Mouse (Mus musculus) liver, embryonic 14.5 days (tissue): ENCODE measurements around the gene Olfr1497. TPM values are rescaled to one million over a fixed set of nuclear protein-coding genes. Genes with fewer than 3 reads are reported as not detected.

Experiments used
- ATAC-seq: fragments of 200-750 bp; cut with Nextera tagmentation; 2 replicates; pipeline ENCODE4 v1.8.0; 2017; ENCODE audit warnings: moderate number of reproducible peaks, mild to moderate bottlenecking, moderate library complexity; ENCODE audit not compliant: insufficient read depth
- DNase-seq, 3 experiments: peaks; one replicate each; pipeline ENCODE4 v3.0.0-alpha.2; 2012 to 2013; ENCODE audit warnings: low read depth in 3 of 3, low spot score in 3 of 3
- H3K27ac ChIP-seq: fragments of 300-500 bp; sonication (generic); 2 replicates; pipeline ENCODE4 v1.5.1; 2014; ENCODE audit warnings: moderate library complexity, mild to moderate bottlenecking, control low read depth, inconsistent platforms
- H3K27me3 ChIP-seq: fragments of 300-500 bp; sonication (generic); 2 replicates; pipeline ENCODE4 v1.6.1; 2014; ENCODE audit warnings: mild to moderate bottlenecking, low read length, moderate library complexity; ENCODE audit not compliant: control insufficient read depth, insufficient read depth
- H3K36me3 ChIP-seq: fragments of 300-500 bp; sonication (generic); replicated peaks from 2 replicates; pipeline ENCODE4 v1.6.1; 2014; ENCODE audit warnings: low read depth; ENCODE audit not compliant: control insufficient read depth, insufficient read depth
- H3K4me1 ChIP-seq, 2 experiments: fragments of 200-500 bp in 1 of 2; fragments of 300-500 bp in 1 of 2; sonication (generic) in 1 of 2; replicated peaks; 2 replicates each; pipeline ENCODE4 v1.6.1; 2012 to 2014; ENCODE audit warnings: antibody characterized with exemption in 1 of 2, inconsistent platforms in 1 of 2, low read length in 1 of 2; ENCODE audit not compliant: control insufficient read depth in 2 of 2, insufficient read depth in 2 of 2
- H3K4me2 ChIP-seq: fragments of 300-500 bp; sonication (generic); 2 replicates; pipeline ENCODE4 v1.6.1; 2014; ENCODE audit warnings: low read depth, mild to moderate bottlenecking, control low read depth, moderate library complexity
- H3K4me3 ChIP-seq, 2 experiments: fragments of 200-500 bp in 1 of 2; fragments of 300-500 bp in 1 of 2; sonication (generic) in 1 of 2; 2 replicates each; pipeline ENCODE4 v1.5.1; 2012 to 2014; ENCODE audit warnings: low read depth in 2 of 2, low read length in 2 of 2, mild to moderate bottlenecking in 2 of 2, control low read depth in 1 of 2, inconsistent platforms in 1 of 2, moderate library complexity in 1 of 2; ENCODE audit not compliant: insufficient read depth in 1 of 2
- H3K9ac ChIP-seq: fragments of 300-500 bp; sonication (generic); replicated peaks from 2 replicates; pipeline ENCODE4 v1.6.1; 2014; ENCODE audit warnings: mild to moderate bottlenecking, control low read depth, moderate library complexity
- H3K9me3 ChIP-seq: fragments of 300-500 bp; sonication (generic); 2 replicates; pipeline ENCODE4 v1.6.1; 2016; ENCODE audit warnings: low read length, mixed read lengths; ENCODE audit not compliant: control insufficient read depth
- CTCF ChIP-seq: IDR thresholded peaks from 2 replicates; pipeline ENCODE4 v1.5.1; 2016; ENCODE audit warnings: antibody characterized with exemption, low read depth, control low read depth
- EP300 ChIP-seq: IDR thresholded peaks from 2 replicates; pipeline ENCODE4 v1.6.1; 2016; ENCODE audit warnings: antibody characterized with exemption, low read depth
- WGBS: fragments of 180-500 bp; shearing (Covaris S2); extraction: QIAGEN DNeasy Blood & Tissue Kit; methylation state at CpG from one replicate; pipeline ENCODE4 v1.1.7; 2014; ENCODE audit not compliant: insufficient replicate concordance; 5-methylcytosine and 5-hydroxymethylcytosine counted together
- polyA plus RNA-seq, 2 experiments: library from polyadenylated mRNA; depleted of rRNA in 1 of 2; stranded (reverse) in 1 of 2; unstranded in 1 of 2; fragments of >200 nt; fragmentation: Nextera tagmentation in 1 of 2; extraction: Ambion mirVana in 1 of 2; gene quantifications; 2 replicates each; pipeline versions ENCODE4 v1.2.1 to v1.2.3; 2012 to 2014

The Olfr1497 gene
- polyA plus RNA-seq (2012; rRNA removed) (not detected in 2 replicates), polyA plus RNA-seq (2014; fragmentation: Nextera tagmentation; extraction: Ambion mirVana) (not detected in 2 replicates)

- Histone ChIP-seq H3K27ac (no peak within 1 kb of the TSS), H3K4me2 (no peak within 1 kb of the TSS), H3K9ac (no peak within 1 kb of the TSS), H3K4me1 (no peaks in the 10 kb centered on the region), H3K9me3 (no peaks in the 10 kb centered on the region), H3K27me3 (no peaks in the 10 kb centered on the region), H3K36me3 (no peaks in the 10 kb centered on the region), H3K4me3 (no peak within 1 kb of the TSS)
- ATAC-seq (no peak), DNase-seq (no peak)
- no peak for TF ChIP-seq EP300
- TF ChIP-seq CTCF: no peak
These were observed at the start of gene Olfr1497 for GRCm38 (mm10) chr19:13798102-13798501. Gene Olfr1497 (minus strand): TSS chr19:13798202.

- TF ChIP-seq CTCF: no peak
- TF ChIP-seq EP300: no peak
- Histone ChIP-seq H3K27ac (no peak within 1 kb of the TSS), H3K27me3 (no peaks in the 10 kb centered on the region), H3K36me3 (no peaks in the 10 kb centered on the region), H3K9ac (no peak within 1 kb of the TSS), H3K9me3 (no peaks in the 10 kb centered on the region), H3K4me1 (no peaks in the 10 kb centered on the region), H3K4me2 (no peak within 1 kb of the TSS), H3K4me3 (no peak within 1 kb of the TSS)
- DNase-seq: no peak
- ATAC-seq: no peak
These were observed 32.4 kb upstream of the Olfr1497 start, which contains the start of gene Olfr1500 for GRCm38 (mm10) chr19:13830388-13830787. Gene Olfr1500 (minus strand): TSS chr19:13830488.

GRCm38 (mm10) chr19:13828447-13828846 is 30.4 kb upstream of the Olfr1497 start:
- Histone ChIP-seq H3K27ac (no peak overlapping the region), H3K4me1 (no peaks in the 10 kb centered on the region), H3K27me3 (no peaks in the 10 kb centered on the region), H3K9me3 (no peaks in the 10 kb centered on the region), H3K36me3 (no peaks in the 10 kb centered on the region), H3K9ac (no peak overlapping the region), H3K4me2 (no peak overlapping the region), H3K4me3 (no peak overlapping the region)
- no peak for TF ChIP-seq EP300
- TF ChIP-seq CTCF: no peak
- ATAC-seq (no peak), DNase-seq (no peak)
- 60% methylated on average over 3 of the region's 3 CpGs for WGBS

- WGBS: 20% methylated on average over 5 of the region's 5 CpGs
- TF ChIP-seq EP300 (no peak), CTCF (no peak)
- H3K9ac ChIP-seq: no peak overlapping the region
These were observed 22.8 kb upstream of the Olfr1497 start for GRCm38 (mm10) chr19:13820847-13821246.

GRCm38 (mm10) chr19:13819347-13819746 is 21.3 kb upstream of the Olfr1497 start, which contains the start of gene Olfr1499:
Gene Olfr1499 (minus strand): TSS chr19:13819447.
- TF ChIP-seq EP300 (no peak), CTCF (no peak)
- no peak within 1 kb of the TSS for H3K4me2 ChIP-seq
- no peaks in the 10 kb centered on the region for H3K27me3 ChIP-seq
- no peak within 1 kb of the TSS for H3K9ac ChIP-seq
- no peak within 1 kb of the TSS for H3K27ac ChIP-seq
- DNase-seq: no peak
- no peaks in the 10 kb centered on the region for H3K36me3 ChIP-seq
- H3K9me3 ChIP-seq: no peaks in the 10 kb centered on the region
- no peaks in the 10 kb centered on the region for H3K4me1 ChIP-seq
- no peak for ATAC-seq
- no peak within 1 kb of the TSS for H3K4me3 ChIP-seq

More at GRCm38 (mm10) chr19:13820847-13821246, 22.8 kb upstream of the Olfr1497 start:
- no peak overlapping the region for H3K4me2 ChIP-seq
- H3K4me1 ChIP-seq: no peaks in the 10 kb centered on the region
- no peak overlapping the region for H3K4me3 ChIP-seq
- ATAC-seq (no peak), DNase-seq (no peak)
- no peaks in the 10 kb centered on the region for H3K27me3 ChIP-seq
- H3K9me3 ChIP-seq: no peaks in the 10 kb centered on the region
- no peak overlapping the region for H3K27ac ChIP-seq
- H3K36me3 ChIP-seq: no peaks in the 10 kb centered on the region

GRCm38 (mm10) chr19:13818827-13819226 is 20.8 kb upstream of the Olfr1497 start:
- no peak overlapping the region for H3K9ac ChIP-seq
- H3K4me1 ChIP-seq: no peaks in the 10 kb centered on the region
- no peak overlapping the region for H3K4me2 ChIP-seq
- TF ChIP-seq CTCF (peak; percentile 14; the same call in 1 of the 2 replicates), EP300 (no peak)
- WGBS: 24% methylated on average over 5 of the region's 5 CpGs
- ATAC-seq (no peak), DNase-seq (no peak)
- H3K4me3 ChIP-seq: no peak overlapping the region
- no peaks in the 10 kb centered on the region for H3K36me3 ChIP-seq
- H3K27me3 ChIP-seq: no peaks in the 10 kb centered on the region
- no peak overlapping the region for H3K27ac ChIP-seq
- no peaks in the 10 kb centered on the region for H3K9me3 ChIP-seq
